Mouse (Mus musculus) erythroblast, embryonic 14.5 days (primary cell): ENCODE measurements around the gene Il2rb. TPM values are rescaled to one million over a fixed set of nuclear protein-coding genes. Genes with fewer than 3 reads are reported as not detected.
A peak's percentile ranks its signal among the peaks of the same experiment; 100 is the strongest.

Experiments
- H3K27me3 ChIP-seq: 2 replicates; pipeline ENCODE4 v1.6.1; 2012; ENCODE audit warnings: inconsistent platforms; ENCODE audit not compliant: control insufficient read depth
- H3K36me3 ChIP-seq: 2 replicates; pipeline ENCODE4 v1.6.1; 2012; ENCODE audit warnings: mild to moderate bottlenecking, inconsistent platforms; ENCODE audit not compliant: control insufficient read depth
- H3K4me1 ChIP-seq: 2 replicates; pipeline ENCODE4 v1.6.1; 2012; ENCODE audit warnings: inconsistent platforms; ENCODE audit not compliant: control insufficient read depth
- H3K4me3 ChIP-seq: replicated peaks from 2 replicates; pipeline ENCODE3; 2012; ENCODE audit warnings: moderate library complexity, mild to moderate bottlenecking, inconsistent platforms
- H3K9me3 ChIP-seq: 2 replicates; pipeline ENCODE4 v1.6.1; 2012; ENCODE audit warnings: low read length, inconsistent platforms, mixed read lengths; ENCODE audit not compliant: control insufficient read depth
- GATA1 ChIP-seq: IDR thresholded peaks from 2 replicates; pipeline ENCODE4 v1.6.1; 2012; ENCODE audit warnings: low read length, inconsistent platforms, mixed read lengths
- TAL1 ChIP-seq: IDR thresholded peaks from 3 replicates; pipeline ENCODE4 v1.6.1; 2012; ENCODE audit warnings: low read length, inconsistent platforms, mixed read lengths
- polyA plus RNA-seq: library from polyadenylated mRNA; stranded (reverse); fragments of >175 nt; gene quantifications from 2 replicates; pipeline ENCODE4 v1.2.3, GENCODE M21; 2012

Il2rb gene
- polyA plus RNA-seq, 1 experiment: 0.01 TPM

DNA sequence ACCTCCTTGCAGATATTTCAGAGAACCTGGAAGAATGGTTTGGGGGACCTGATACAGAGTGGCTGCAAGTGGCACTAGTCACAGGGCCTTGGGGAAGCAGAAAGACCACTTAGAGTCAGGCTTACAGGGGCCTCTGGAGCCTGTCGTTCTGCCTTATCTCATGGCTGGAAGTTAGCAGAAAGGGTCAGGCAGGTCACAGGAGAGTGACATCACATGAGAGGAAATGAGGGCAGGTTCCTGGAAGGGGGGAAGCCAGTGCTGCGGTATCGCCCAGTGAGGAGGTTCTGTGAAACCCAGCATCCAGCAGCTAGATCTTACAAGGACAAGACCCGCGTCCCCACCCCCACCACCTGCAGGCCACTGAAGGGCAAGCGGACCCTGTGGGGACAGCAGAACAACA is 45.9 kb downstream of the Il2rb start:
- no peaks in the 10 kb centered on the region for H3K9me3 ChIP-seq
- peaks cover 47% of the 10 kb centered on the region for H3K4me1 ChIP-seq
- no peak for TF ChIP-seq GATA1
- no peak for TF ChIP-seq TAL1
- H3K27me3 ChIP-seq: no peaks in the 10 kb centered on the region
- no peak overlapping the region for H3K4me3 ChIP-seq
- H3K36me3 ChIP-seq: peaks cover 7% of the 10 kb centered on the region; the same call in 1 of the 2 replicates

DNA sequence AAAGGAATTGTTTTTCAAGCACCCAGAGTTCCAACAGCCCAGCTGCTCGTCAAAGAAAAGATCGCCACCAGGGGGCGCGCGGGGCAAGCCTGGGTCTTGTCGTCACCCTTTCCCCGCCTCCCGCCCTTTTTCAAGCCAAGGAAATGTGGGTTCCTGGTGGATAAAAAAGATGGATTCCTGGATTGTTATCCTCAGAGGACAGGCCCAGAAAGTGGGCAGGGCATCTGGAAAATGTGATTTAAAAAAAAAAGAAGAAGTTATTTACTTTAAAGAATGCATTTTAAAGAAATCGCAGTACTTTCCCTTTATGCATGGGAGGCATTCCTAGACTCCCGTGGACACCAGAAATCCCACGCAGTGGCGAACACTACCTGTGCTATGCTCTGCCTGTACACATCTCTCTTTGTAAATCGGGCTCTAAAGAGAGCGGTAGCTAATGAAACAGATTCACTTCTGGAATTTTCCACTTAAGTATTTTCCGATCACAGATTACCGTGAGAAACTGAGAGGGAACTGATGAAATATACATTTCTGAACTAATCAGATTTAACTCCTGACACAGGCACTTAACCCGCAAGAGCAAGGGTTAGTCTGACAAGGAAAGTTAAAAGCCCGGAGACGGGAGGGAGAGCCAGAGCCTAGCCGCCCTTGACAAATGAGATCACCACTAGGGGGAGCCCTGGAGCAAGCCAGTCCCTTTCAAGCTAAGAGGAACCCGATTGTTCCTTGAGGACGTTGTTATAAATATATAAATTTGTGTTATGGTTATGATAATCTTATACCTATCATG is 47.1 kb downstream of the Il2rb start:
- Histone ChIP-seq H3K36me3 (peaks cover 7% of the 10 kb centered on the region; the same call in 1 of the 2 replicates), H3K27me3 (no peaks in the 10 kb centered on the region), H3K9me3 (no peaks in the 10 kb centered on the region), H3K4me1 (peaks cover 46% of the 10 kb centered on the region), H3K4me3 (peak overlapping the region; percentile 65)
- TF ChIP-seq GATA1: no peak
- no peak for TF ChIP-seq TAL1

DNA sequence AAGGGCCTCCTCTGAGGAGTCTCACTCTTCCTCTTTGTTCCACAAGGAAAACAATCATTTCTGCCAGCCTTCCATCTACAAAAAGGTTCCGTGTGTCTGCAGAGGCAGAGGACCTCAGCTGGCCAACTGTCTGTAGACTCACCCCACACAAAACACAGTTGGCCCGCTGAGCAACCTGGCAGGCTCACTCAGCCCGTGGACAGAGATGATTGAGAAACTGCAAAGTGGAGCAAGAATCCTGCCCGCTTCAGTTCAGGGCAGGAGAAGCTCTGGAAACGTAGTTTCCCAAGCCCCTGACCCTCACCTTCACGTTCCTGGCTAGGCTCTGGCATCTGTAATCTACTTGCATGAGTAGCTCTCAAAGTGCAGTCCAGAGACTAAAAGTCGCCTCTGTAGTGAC is 48.0 kb downstream of the Il2rb start:
- peaks cover 3% of the 10 kb centered on the region; the same call in 1 of the 2 replicates for H3K27me3 ChIP-seq
- no peak overlapping the region for H3K4me3 ChIP-seq
- H3K4me1 ChIP-seq: peaks cover 40% of the 10 kb centered on the region
- peaks cover 6% of the 10 kb centered on the region; the same call in 1 of the 2 replicates for H3K36me3 ChIP-seq
- H3K9me3 ChIP-seq: no peaks in the 10 kb centered on the region
- TF ChIP-seq TAL1 (no peak), GATA1 (no peak)

DNA sequence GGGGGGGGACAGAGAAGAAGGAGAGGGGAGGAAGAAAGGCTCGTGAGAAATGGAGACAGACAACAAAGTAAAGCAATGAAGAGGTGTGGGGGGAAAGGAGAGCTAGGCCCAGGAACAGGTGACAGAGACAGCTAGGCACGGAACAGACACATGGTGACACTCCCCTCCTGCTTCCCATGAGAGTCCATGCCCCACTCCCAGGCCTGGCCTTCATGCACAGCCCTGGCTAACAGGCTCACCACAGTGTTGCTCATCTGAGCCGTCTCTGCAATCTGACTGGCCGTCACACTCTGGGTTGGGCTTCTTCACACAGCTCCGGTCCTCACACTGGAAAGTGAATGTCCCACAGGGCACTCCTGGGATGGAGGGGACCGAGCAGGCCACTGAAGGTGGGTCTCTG is 51.2 kb downstream of the Il2rb start:
- Histone ChIP-seq H3K36me3 (peaks cover 5% of the 10 kb centered on the region; the same call in 1 of the 2 replicates), H3K4me1 (peaks cover 13% of the 10 kb centered on the region), H3K4me3 (no peak overlapping the region), H3K9me3 (no peaks in the 10 kb centered on the region), H3K27me3 (peaks cover 6% of the 10 kb centered on the region; the same call in 1 of the 2 replicates)
- TF ChIP-seq GATA1: no peak
- no peak for TF ChIP-seq TAL1

DNA sequence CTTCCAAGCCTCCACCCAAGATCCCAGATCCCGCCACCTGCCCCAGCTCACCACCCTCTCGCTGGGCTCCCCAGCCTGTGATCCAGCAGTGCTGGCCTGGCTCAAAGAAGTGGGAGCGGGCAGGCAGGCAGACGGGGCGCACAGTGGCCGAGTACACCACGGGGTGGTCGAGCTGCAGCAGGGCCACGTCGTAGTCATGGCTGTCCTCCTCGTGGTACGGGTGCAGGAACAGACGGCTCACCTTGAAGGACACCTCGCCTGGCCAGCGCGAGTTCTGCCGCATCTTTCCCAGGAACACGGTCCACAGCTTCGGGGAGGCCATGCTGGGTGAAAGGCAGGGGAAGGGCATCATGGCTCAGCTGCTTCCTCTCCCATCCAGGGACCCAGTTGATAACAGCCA is 52.8 kb downstream of the Il2rb start:
- peaks cover 5% of the 10 kb centered on the region; the same call in 1 of the 2 replicates for H3K36me3 ChIP-seq
- H3K4me1 ChIP-seq: peaks cover 9% of the 10 kb centered on the region
- no peaks in the 10 kb centered on the region for H3K9me3 ChIP-seq
- peaks cover 15% of the 10 kb centered on the region for H3K27me3 ChIP-seq
- TF ChIP-seq GATA1: no peak
- TF ChIP-seq TAL1: no peak
- no peak overlapping the region for H3K4me3 ChIP-seq

DNA sequence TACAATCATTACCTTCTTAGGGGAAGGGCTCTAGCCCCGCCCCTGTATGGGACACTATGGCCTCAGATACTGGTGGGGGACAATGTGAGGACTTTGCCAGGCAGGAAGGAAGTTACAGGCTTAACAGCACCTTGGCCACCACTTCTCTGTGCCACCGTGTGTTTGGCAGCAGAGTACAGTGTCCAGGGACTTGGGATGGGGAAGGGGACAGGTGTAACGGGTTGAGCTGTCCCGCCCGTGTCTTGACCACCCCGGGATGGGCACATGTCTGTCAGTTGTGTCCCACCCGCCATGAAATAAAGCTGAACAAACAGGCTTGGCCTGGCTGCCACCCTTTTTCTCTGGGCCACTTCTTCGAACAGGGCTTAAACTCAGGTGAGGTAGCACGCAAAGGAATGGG is 56.1 kb downstream of the Il2rb start:
- Histone ChIP-seq H3K4me1 (peaks cover 10% of the 10 kb centered on the region), H3K4me3 (no peak overlapping the region), H3K9me3 (no peaks in the 10 kb centered on the region), H3K27me3 (peaks cover 39% of the 10 kb centered on the region), H3K36me3 (peaks cover 5% of the 10 kb centered on the region; the same call in 1 of the 2 replicates)
- TF ChIP-seq GATA1 (no peak), TAL1 (no peak)

DNA sequence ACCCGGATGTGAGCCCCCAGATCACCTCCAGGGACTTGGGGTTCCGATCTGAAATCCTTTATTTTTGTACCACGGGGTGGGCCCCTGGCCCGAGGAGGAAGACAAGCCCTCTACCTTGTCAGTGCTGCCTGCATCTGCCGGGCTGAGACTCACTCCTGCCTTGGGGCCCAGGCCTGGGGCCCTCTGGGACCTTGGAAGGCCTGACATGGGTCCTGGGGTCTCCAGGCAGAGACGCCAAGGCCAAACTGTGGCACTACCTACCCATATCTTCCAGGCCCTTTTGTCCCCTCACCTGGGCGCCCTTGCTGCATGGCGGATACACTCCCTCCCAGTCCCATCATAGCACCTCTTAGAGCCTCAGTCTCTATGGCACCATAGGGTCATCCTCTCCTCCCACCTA is 56.6 kb downstream of the Il2rb start:
- Histone ChIP-seq H3K4me3 (no peak overlapping the region), H3K27me3 (peaks cover 41% of the 10 kb centered on the region), H3K36me3 (peaks cover 5% of the 10 kb centered on the region; the same call in 1 of the 2 replicates), H3K9me3 (no peaks in the 10 kb centered on the region), H3K4me1 (peaks cover 10% of the 10 kb centered on the region)
- TF ChIP-seq TAL1 (no peak), GATA1 (no peak)

DNA sequence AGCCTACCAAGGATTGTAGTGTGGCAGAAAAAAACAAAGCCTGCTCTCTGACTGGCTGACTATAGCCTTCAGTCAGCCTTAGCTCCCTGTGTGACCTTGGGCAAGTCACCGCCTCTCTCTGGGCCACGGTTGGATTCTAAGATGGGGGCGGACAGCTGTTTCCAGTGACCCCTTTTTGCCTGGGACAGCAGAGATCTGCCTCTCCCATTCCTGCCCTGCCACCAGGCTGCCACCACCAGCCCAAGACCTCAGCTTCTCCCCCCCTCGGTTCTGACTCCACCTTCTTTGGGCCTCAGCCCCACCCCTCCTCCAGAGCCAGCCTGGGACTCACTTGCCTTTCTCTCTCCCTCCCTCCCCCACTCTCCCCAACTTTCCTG is 57.1 kb downstream of the Il2rb start:
- TF ChIP-seq GATA1: no peak
- no peak for TF ChIP-seq TAL1
- H3K36me3 ChIP-seq: peaks cover 5% of the 10 kb centered on the region; the same call in 1 of the 2 replicates
- peaks cover 10% of the 10 kb centered on the region for H3K4me1 ChIP-seq
- no peak overlapping the region for H3K4me3 ChIP-seq
- H3K9me3 ChIP-seq: no peaks in the 10 kb centered on the region
- H3K27me3 ChIP-seq: peaks cover 41% of the 10 kb centered on the region

DNA sequence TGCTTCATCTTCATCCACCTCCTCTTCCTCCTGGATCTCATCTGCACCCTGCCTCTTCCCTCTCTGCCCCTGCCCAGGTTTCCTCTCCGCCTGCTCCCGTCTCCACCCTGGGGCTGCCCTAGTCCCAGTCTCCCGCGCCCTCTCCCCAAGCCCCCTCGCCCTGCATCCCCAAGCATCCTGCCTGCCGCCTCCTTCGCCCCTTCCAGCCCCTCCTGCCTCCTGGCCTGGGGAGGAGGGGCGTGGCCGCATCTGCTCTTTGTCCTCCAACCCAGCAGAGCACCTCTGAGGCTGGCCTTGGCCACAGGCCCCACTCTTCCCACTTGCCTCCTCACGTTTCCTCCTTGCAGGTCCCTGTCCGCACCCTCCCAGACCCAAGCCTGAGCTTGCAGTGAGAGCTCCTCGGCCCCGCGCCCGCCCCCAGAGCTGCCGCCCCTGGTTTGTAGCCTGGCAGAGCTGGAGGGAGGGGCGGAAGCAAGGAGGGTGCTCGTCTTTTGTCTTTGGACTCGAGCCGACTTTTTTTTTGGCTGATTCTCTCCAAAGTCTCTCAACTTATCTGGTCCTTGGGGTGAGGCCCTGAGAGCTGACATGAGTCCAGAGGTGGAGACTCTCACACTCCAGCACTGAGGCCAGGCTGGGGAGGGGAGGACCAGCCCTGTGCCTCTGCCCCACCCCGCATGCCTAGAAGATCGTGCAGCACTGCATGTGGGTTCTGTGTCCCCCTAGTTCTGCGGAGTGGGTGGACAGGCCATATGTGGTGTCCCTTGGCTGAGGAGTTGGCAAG is 57.6 kb downstream of the Il2rb start:
- H3K9me3 ChIP-seq: no peaks in the 10 kb centered on the region
- H3K4me3 ChIP-seq: no peak overlapping the region
- peaks cover 10% of the 10 kb centered on the region for H3K4me1 ChIP-seq
- H3K36me3 ChIP-seq: peaks cover 5% of the 10 kb centered on the region; the same call in 1 of the 2 replicates
- no peak for TF ChIP-seq TAL1
- no peak for TF ChIP-seq GATA1
- peaks cover 41% of the 10 kb centered on the region for H3K27me3 ChIP-seq
